Mouse (Mus musculus): ENCODE data around the gene Calm2.

Gene Calm2

GRCm38 (mm10) chr17:87458911-87459749 lies 12.4 kb upstream of the Calm2 start:
- peak; percentile 58 to 70 for DNase-seq

GRCm38 (mm10) chr17:87457961-87458360 lies 11.2 kb upstream of the Calm2 start:
- DNase-seq: peak in 1 of 2 experiments; percentile 23

GRCm38 (mm10) chr17:87454121-87454520 lies 7.4 kb upstream of the Calm2 start:
- DNase-seq: no peak

DNA sequence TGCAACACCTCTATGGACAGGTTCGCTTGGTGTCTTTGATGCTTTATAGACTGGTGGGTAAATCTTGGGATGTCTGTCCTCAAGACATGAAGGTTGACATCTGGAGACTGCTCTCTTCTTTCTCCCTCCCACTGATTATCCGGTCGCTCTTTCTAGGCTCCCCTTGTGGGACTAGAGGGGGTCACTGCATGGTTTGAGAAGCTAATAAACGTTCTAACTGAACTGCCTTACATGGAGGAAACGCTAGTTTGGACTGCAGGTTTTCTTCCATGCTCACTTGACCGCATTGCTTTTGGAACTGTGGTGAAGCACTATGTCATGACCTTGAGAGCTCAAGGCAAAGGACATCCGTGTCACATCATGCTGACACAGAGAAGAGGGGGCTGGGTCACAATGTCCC lies 6.6 kb upstream of the Calm2 start:
- no peak for DNase-seq

DNA sequence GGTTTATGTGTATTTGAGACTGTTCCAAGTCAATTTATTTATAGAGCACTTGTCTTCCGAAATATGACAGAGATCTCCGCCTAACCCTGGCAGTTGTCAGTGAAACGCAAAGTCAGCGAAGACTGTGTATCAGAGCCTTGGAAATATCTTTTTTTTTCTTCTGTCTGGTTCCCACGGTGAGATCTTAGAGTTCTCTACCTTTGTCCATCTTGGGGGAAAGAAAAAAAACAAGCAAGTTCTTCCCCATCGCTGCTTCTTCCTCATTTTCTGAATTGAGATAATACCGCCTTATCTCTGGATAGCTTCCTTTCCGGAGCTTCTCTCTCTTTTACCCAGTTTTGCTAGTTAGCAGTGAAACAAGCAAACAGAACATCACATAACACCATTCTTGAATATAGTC lies 2.1 kb upstream of the Calm2 start:
- DNase-seq: no peak

GRCm38 (mm10) chr17:87448339-87448738 lies 1.6 kb upstream of the Calm2 start:
- no peak for DNase-seq

DNA sequence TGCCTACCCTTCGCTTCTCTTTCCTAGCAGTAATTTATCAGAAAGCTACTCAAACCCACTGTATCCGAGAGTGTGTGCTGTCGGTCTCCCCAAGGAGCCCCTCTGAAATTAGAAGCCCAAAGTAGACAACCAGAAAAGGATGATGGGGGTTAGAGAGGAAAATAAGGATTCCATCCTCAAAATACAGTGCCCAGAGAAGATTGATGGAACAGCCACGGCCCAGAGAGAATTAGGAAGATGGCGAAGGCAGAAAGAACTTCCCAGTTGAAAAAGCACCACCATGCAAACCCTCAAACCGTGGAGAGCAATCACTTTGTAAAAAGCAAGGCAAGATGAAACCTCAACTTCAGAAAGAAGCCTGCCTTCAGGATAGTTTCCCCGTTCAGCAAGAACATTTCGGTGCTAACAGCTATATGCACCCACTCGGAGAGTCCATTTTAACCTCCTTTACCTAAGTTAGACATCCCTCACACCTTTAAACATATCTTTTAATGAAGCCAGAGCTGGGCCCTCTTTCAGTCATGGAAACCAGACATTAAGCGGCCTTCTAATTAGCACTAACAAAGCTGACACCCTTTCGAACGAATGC lies 971 bp upstream of the Calm2 start:
- DNase-seq: no peak

DNA sequence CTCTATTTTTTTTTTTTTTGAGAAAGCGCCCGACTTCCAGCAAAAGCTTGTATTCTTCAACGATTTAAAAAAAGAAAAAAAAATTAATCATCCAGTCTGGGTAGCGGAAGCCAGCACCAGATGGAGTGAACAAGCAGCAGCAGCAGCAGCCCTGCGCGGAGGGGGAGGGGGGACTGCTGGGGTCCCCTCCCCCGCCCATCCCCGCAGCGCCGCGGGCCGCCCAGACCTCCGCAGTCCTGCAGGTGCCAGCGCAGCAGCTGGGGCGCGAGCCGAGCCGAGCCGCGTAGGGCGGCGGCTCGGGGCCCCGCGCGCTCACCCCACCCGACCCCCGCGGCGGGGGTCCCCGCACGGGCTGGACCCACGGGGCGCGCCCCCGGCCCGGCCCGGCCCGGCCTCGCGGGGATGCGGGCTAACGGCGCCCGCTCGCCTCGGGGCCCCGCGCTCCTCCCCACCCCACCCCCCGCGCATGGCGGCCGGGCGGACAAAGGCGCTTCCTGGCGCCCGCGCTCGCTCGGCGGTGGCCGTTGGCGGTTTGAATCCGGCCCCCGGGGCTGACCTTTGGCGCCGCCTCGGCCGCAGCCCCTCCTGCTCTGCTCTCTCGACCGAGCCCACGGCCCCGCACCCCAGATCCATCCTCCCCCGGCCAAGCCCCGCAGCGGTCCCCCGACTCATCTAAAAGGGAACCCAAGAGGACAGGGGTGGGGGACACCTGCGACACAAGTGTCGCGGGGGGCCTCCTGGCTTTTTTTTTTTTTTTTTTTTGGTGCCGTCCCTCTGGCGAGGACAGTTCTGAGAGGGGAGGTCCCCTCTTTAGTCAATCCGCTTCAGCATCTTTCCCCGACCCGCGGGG lies 593 bp downstream of the Calm2 start:
- DNase-seq: peak; percentile 63 to 85

GRCm38 (mm10) chr17:87445337-87445916 lies 1.3 kb downstream of the Calm2 start:
- DNase-seq: no peak

- DNase-seq: no peak
Measured at GRCm38 (mm10) chr17:87444763-87445162, 2.0 kb downstream of the Calm2 start.

GRCm38 (mm10) chr17:87441537-87441936 lies 5.2 kb downstream of the Calm2 start:
- no peak for DNase-seq

- DNase-seq: no peak
Measured at GRCm38 (mm10) chr17:87439441-87439840, 7.3 kb downstream of the Calm2 start.

DNA sequence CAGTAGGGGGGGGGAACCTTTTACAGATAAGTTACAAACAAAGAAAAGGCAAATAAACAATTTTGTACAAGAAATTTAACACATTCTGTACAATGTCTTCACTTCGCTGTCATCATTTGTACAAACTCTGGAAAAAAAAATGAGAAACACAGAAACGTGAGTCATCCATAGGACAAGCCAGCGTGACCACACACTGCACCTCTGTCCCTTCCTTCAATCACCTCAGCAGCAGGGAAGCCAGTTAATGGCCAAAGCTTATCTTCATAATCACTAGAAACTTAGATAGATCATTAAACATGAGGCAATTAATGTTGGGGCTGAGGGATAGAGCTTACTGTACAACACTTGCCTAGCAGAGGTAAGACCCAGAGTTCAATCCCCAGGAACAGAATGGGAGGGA lies 12.8 kb downstream of the Calm2 start:
- DNase-seq: no peak

- DNase-seq: no peak
Measured at GRCm38 (mm10) chr17:87432743-87433142, 14.0 kb downstream of the Calm2 start.

- DNase-seq: no peak
Measured at GRCm38 (mm10) chr17:87432314-87432713, 14.4 kb downstream of the Calm2 start.

GRCm38 (mm10) chr17:87429431-87429830 lies 17.3 kb downstream of the Calm2 start:
- no peak for DNase-seq

DNA sequence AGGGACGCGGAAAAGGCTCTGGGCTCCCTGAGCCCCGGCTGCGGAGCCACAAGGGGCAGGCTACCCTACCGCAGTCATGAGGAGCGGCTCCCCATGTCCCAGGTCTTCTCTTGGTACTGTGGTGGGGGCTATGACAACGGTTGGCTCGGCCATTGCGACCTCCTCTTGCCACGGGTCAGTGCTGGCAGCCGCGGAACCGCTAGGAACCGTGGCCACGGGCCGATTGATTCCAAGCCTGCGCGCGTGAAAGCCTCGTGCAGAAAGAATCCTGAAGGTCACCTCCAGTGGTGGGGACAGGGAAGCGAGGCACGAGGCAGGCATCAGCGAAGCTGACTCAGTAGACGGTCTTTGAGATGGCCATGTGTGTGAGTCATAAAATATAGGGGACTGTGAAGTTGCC lies 19.2 kb downstream of the Calm2 start, which contains the start of gene Stpg4:
Gene Stpg4 (minus strand): TSS at position 231 of the 400 bp plus-strand sequence.
- no peak for DNase-seq

- no peak for DNase-seq
Measured at GRCm38 (mm10) chr17:87418082-87418481, 28.7 kb downstream of the Calm2 start.

GRCm38 (mm10) chr17:87406646-87407045 lies 40.1 kb downstream of the Calm2 start:
- DNase-seq: no peak

GRCm38 (mm10) chr17:87405576-87405975 lies 41.2 kb downstream of the Calm2 start:
- DNase-seq: no peak

DNA sequence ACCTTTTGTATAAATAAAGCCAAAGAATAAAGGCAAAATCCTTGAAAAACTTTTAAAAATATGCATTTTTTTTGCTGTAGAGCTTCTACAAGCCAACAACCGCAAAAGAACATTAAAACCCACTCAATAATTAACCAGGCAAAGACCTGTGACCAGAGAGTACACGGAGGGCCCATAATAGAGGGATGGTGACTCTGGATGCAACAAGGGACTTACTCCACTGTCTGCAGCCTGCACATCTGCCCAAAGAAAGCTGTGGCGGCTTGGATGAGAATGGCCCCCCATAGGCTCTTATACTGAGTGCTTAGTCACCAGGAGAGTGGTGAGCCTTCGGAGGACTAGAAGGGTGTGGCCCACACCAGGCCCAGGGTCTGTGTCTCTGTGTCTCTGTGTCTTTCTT lies 43.3 kb downstream of the Calm2 start:
- no peak for DNase-seq

DNA sequence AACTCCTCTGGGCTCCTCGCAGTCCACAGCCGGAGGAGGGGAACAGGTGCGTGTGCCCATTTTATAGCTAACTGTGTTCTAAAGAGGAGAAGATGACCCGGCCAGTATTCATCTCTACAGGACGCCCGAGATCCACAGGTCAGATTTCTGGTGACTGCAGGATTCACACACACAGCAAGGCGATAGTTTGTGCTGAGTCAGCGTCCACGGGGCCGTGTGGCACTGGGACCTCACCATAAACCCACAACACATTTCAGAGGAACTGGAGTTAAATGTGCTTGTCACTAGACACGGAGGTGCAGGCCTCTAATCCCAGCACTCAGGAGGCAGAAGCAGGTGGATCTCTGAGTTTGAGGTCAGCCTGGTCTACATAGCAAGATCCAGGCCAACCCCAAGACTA lies 44.3 kb downstream of the Calm2 start:
- no peak for DNase-seq

DNA sequence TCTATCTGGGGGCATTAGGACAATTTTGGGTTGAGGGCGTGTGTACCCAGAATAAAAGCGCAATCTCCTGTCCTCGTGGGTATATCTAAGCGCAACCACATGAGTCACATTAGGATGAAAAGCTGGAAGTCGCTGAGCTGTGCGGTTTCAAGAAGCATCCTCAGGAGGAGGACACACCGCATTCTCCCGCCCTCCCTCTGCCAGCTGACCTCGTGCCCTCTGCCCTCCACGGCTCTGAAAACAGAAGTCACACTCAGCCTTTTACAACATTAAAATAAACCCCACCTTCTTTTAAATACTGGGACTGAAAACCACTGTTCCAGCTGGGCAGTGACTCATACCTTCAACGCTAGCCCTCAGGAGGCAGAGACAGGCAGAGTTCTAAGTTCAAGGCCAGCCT lies 49.6 kb downstream of the Calm2 start:
- no peak for DNase-seq

Data from kidney, postnatal 25 days (tissue).